Mouse (Mus musculus) lung, embryonic 16.5 days (tissue): ENCODE measurements around the gene Ptprn. TPM values are rescaled to one million over a fixed set of nuclear protein-coding genes. Genes with fewer than 3 reads are reported as not detected.

Source experiments
- ATAC-seq: fragments of 200-750 bp; cut with Nextera tagmentation; 2 replicates; pipeline ENCODE4 v1.8.0; 2017; ENCODE audit warnings: low read depth, mild to moderate bottlenecking, moderate library complexity
- H3K27ac ChIP-seq: fragments of 300-500 bp; sonication (generic); 2 replicates; pipeline ENCODE4 v1.5.1; 2014; ENCODE audit warnings: mild to moderate bottlenecking, control low read depth, low read length
- H3K27me3 ChIP-seq: fragments of 300-500 bp; sonication (generic); 2 replicates; pipeline ENCODE4 v1.6.1; 2014; ENCODE audit warnings: low read depth, low read length, mixed read lengths; ENCODE audit not compliant: control insufficient read depth, insufficient read depth
- H3K36me3 ChIP-seq: fragments of 300-500 bp; sonication (generic); 2 replicates; pipeline ENCODE4 v1.6.1; 2014; ENCODE audit warnings: low read length; ENCODE audit not compliant: control insufficient read depth, insufficient read depth
- H3K4me1 ChIP-seq: fragments of 300-500 bp; sonication (generic); replicated peaks from 2 replicates; pipeline ENCODE4 v1.6.1; 2014; ENCODE audit warnings: low read length, mixed read lengths; ENCODE audit not compliant: control insufficient read depth, insufficient read depth
- H3K4me2 ChIP-seq: fragments of 300-500 bp; sonication (generic); 2 replicates; pipeline ENCODE4 v1.6.1; 2014; ENCODE audit warnings: low read depth, low read length, control low read depth
- H3K4me3 ChIP-seq: fragments of 300-500 bp; sonication (generic); 2 replicates; pipeline ENCODE4 v1.5.1; 2014; ENCODE audit warnings: mild to moderate bottlenecking, low read length, control low read depth
- H3K9ac ChIP-seq: fragments of 300-500 bp; sonication (generic); 2 replicates; pipeline ENCODE4 v1.6.1; 2014; ENCODE audit warnings: low read length, control low read depth
- H3K9me3 ChIP-seq: fragments of 300-500 bp; sonication (generic); 2 replicates; pipeline ENCODE4 v1.6.1; 2016; ENCODE audit warnings: low read length; ENCODE audit not compliant: control insufficient read depth
- WGBS: fragments of 180-500 bp; shearing (Covaris S2); extraction: QIAGEN DNeasy Blood & Tissue Kit; methylation state at CpG from one replicate; pipeline ENCODE4 v1.1.7; 2014; 5-methylcytosine and 5-hydroxymethylcytosine counted together
- polyA plus RNA-seq: library from polyadenylated mRNA; unstranded; fragments of >200 nt; fragmentation: Nextera tagmentation; extraction: Ambion mirVana; gene quantifications from 2 replicates; pipeline ENCODE4 v1.2.1, GENCODE M21; 2015

Ptprn gene
- polyA plus RNA-seq, 1 experiment from 2014 or later, result 0.63 TPM

GRCm38 (mm10) chr1:75254625-75255013, 9.7 kb downstream of the Ptprn start:
- WGBS, result 66% methylated on average over 8 of the region's 8 CpGs
- no peak overlapping the region for H3K4me3 ChIP-seq
- H3K4me2 ChIP-seq, result no peak overlapping the region
- H3K9ac ChIP-seq, result no peak overlapping the region
- H3K27ac ChIP-seq, result no peak overlapping the region
- no peak for ATAC-seq
- H3K36me3 ChIP-seq, result no peaks in the 10 kb centered on the region
- no peaks in the 10 kb centered on the region for H3K9me3 ChIP-seq
- no peaks in the 10 kb centered on the region for H3K27me3 ChIP-seq
- H3K4me1 ChIP-seq, result 0 out of 2 replicates have a peak, but pooled peaks cover 2% of the 10 kb centered on the region

DNA sequence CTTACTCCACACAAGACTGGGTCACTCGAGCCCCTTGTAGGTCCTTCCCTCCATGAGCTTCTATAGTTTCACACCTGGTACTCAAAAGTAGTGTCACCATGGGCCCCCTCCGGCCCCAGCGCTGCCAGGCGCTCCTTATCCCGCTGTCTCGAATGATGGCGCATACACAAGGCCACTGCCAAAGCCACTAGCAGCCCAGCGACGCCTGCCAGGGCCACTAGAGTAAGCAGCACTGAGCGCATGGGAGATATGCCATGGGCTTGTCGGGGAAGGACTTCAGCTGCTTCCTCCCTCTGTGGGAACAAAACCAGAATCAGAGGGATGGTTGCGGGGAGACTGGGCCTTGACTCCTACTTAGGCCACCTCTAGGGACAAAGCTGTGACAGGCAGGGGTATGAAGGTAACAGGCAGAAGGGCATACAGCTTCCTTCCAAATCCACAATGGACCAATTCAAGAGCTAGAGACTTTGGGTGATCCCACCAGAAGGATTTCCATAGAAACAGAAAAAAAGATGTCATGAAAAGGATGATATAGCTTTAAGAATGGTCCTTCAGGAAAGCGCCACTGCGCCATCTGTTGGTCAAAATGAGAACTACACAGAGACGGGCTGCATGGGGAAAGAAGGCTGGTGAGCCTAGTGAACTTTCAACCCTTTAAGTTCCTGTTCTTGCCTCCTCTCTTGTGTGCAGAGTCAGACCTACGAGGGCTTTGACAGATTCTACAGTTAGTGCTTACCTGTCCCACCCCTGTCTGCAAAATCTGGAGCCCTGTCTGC, 10.3 kb downstream of the Ptprn start:
- Histone ChIP-seq H3K27ac (no peak overlapping the region), H3K9me3 (no peaks in the 10 kb centered on the region), H3K36me3 (no peaks in the 10 kb centered on the region), H3K4me3 (no peak overlapping the region), H3K4me2 (no peak overlapping the region), H3K4me1 (0 out of 2 replicates have a peak, but pooled peaks cover 2% of the 10 kb centered on the region), H3K27me3 (no peaks in the 10 kb centered on the region), H3K9ac (no peak overlapping the region)
- no peak for ATAC-seq
- WGBS, result 58% methylated on average over 16 of the region's 16 CpGs

- WGBS, result 69% methylated on average over 16 of the region's 16 CpGs
- H3K4me2 ChIP-seq, result no peak overlapping the region
- H3K36me3 ChIP-seq, result no peaks in the 10 kb centered on the region
- H3K9ac ChIP-seq, result no peak overlapping the region
- peaks cover 8% of the 10 kb centered on the region for H3K4me1 ChIP-seq
- H3K27ac ChIP-seq, result no peak overlapping the region
- no peaks in the 10 kb centered on the region for H3K9me3 ChIP-seq
- H3K4me3 ChIP-seq, result no peak overlapping the region
- H3K27me3 ChIP-seq, result no peaks in the 10 kb centered on the region
- no peak for ATAC-seq
Measured at GRCm38 (mm10) chr1:75253029-75253428, 11.3 kb downstream of the Ptprn start.

- Histone ChIP-seq H3K27ac (no peak overlapping the region), H3K27me3 (no peaks in the 10 kb centered on the region), H3K9ac (no peak overlapping the region), H3K9me3 (no peaks in the 10 kb centered on the region), H3K4me3 (no peak overlapping the region), H3K4me1 (peaks cover 13% of the 10 kb centered on the region), H3K4me2 (no peak overlapping the region), H3K36me3 (no peaks in the 10 kb centered on the region)
- no peak for ATAC-seq
- 57% methylated on average over 13 of the region's 13 CpGs for WGBS
Measured at GRCm38 (mm10) chr1:75252308-75252707, 12.0 kb downstream of the Ptprn start.

DNA sequence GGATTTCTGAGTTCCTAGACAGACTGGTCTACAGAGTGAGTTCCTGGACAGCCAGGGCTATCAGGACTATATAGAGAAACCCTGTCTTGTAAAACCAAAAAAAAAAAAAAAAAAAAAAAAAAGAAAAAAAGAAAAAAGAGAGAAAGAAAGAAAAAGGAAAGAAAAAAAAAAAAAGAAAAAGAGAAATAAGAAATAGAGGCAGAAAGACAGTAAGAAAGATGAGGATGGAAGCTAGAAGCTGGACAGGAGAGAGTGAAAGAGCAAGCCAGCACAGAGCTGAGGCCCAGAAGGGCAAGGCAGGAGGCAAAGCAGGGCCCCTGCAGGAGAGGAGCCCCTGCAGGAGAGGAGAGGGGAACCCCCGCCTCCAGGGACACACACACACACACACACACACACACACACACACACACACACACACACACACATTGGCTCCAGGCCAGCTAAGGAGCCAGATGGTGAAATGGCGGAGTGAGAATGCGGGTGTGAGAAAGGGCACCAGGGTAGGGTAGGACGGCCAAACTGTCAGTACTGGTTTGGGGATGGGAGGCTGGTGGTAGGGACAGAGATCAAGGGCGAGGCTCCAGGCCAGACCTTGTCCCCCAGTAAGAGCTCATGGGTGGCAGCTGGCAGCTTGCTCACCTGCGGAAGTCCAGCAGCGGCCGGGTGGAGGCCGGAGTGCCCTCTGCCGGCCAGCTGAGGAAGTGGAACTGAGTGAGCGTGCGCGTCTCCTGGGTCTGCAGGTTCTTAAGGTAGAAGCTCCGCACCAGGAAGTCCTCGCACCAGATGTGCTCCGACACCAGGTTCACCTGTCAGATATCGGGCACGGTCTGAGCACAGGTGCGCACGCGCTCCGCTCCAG, 13.0 kb downstream of the Ptprn start:
- H3K27me3 ChIP-seq, result no peaks in the 10 kb centered on the region
- peak; percentile 46 for ATAC-seq
- no peaks in the 10 kb centered on the region for H3K9me3 ChIP-seq
- no peak overlapping the region for H3K27ac ChIP-seq
- peak overlapping the region; percentile 35 for H3K4me3 ChIP-seq
- peak overlapping the region; percentile 54 for H3K9ac ChIP-seq
- H3K4me1 ChIP-seq, result peaks cover 13% of the 10 kb centered on the region
- 3% methylated on average over 21 of the region's 22 CpGs for WGBS
- peak overlapping the region; percentile 59 for H3K4me2 ChIP-seq
- no peaks in the 10 kb centered on the region for H3K36me3 ChIP-seq

GRCm38 (mm10) chr1:75250498-75250897, 13.8 kb downstream of the Ptprn start:
- H3K4me1 ChIP-seq, result peaks cover 13% of the 10 kb centered on the region
- H3K9ac ChIP-seq, result no peak overlapping the region
- H3K9me3 ChIP-seq, result no peaks in the 10 kb centered on the region
- 54% methylated on average over 3 of the region's 3 CpGs for WGBS
- H3K4me3 ChIP-seq, result no peak overlapping the region
- no peaks in the 10 kb centered on the region for H3K36me3 ChIP-seq
- no peak overlapping the region for H3K27ac ChIP-seq
- ATAC-seq, result no peak
- H3K27me3 ChIP-seq, result no peaks in the 10 kb centered on the region
- no peak overlapping the region for H3K4me2 ChIP-seq

GRCm38 (mm10) chr1:75248041-75248772, 16.1 kb downstream of the Ptprn start:
- no peak overlapping the region for H3K4me2 ChIP-seq
- peak overlapping the region; percentile 39 for H3K27ac ChIP-seq

DNA sequence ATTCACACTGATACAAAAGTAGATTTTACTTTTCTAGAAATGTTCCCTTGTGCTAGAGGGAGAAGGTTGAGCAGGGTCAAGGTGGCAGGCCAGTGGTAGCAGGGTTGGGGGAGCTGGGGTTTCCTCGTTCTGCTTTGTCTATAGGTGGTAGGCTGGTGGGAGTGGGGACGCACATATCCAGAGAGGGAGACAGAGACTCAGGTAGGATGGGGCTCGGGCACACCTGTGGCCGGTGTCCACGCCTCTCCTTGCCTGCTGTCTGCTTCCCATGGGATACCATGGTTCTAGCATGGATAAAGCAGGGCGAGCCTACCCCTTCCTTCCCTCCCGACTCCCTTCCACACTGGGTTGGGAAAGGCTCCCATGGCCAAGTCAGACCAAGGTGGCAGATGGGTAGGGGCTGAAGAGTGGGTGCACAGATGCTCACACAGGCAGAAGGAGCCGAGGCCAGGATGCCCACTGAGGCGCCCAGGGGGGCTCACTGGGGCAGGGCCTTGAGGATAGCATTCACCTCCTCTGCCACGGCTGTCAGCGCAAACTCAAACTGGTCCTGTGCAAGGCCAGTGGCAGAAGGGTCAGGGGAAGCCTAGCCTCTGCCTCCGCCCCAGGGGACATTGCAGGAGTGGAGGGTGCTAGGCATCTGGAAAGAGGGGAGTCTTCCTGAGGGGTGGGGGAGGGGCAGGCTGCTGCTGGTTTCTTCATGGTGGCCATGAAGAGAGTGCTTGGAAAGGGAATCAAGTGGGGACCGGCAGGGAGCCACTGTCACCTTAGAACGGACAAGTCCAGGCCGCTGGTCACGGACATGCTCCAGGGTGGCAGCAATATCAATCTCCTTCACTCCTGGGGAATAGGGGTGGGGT, 17.0 kb downstream of the Ptprn start:
- Histone ChIP-seq H3K4me3 (no peak overlapping the region), H3K9ac (peak overlapping the region; percentile 8; the same call in 1 of the 2 replicates), H3K36me3 (peaks cover 3% of the 10 kb centered on the region; the same call in 1 of the 2 replicates), H3K9me3 (no peaks in the 10 kb centered on the region), H3K4me1 (peaks cover 13% of the 10 kb centered on the region), H3K4me2 (no peak overlapping the region), H3K27ac (no peak overlapping the region), H3K27me3 (no peaks in the 10 kb centered on the region)
- ATAC-seq, result no peak
- WGBS, result 76% methylated on average over 16 of the region's 16 CpGs

More at GRCm38 (mm10) chr1:75248041-75248772, 16.1 kb downstream of the Ptprn start:
- peak; percentile 56 for ATAC-seq
- peak overlapping the region; percentile 40; the same call in 1 of the 2 replicates for H3K9ac ChIP-seq
- no peaks in the 10 kb centered on the region for H3K27me3 ChIP-seq
- no peaks in the 10 kb centered on the region for H3K9me3 ChIP-seq
- peaks cover 13% of the 10 kb centered on the region for H3K4me1 ChIP-seq
- 28% methylated on average over 9 of the region's 9 CpGs for WGBS
- H3K4me3 ChIP-seq, result no peak overlapping the region
- H3K36me3 ChIP-seq, result peaks cover 3% of the 10 kb centered on the region; the same call in 1 of the 2 replicates
